In the genomic region with DNA sequence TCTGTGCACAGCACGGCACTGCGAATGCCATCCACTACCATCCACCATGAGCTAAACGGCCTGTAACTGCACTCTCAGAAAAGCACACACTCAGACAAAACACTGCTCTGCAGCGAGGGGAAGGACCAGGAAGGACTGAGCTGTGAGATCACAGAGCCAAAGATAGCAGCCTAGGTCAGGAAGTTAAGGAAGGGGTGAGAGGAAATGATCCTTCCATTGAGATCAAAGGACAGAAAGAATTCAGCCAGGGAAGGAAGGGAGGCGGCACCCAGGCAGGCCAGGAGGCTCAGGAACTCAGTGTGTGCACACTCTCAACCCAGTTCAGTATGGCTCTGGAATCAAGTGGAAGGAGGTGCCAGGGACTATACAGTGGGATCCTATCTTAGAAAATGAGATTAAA, we compare ENCODE assay signal across 9 mouse cellular contexts. TPM values are rescaled to one million over a fixed set of nuclear protein-coding genes. Genes with fewer than 3 reads are reported as not detected.
DNase-seq lines count a peak whose midpoint lies in the region; ATAC-seq lines count a peak whose summit lies in the region.
"Had no signal": no experiment of that assay in that cellular context is flagged by ENCODE, and none has a peak within 500 bp of the region (broad histone marks: within the 10 kb centered on the region; RNA-seq: fewer than 3 reads in every experiment).

No protein-coding gene starts in this region.

- WGBS in intestine, embryonic 14.5 days, result 33% methylated on average over 5 of the region's 5 CpGs

- H3K4me3 ChIP-seq in intestine, embryonic 14.5 days (ENCODE audit: low read depth, low read length), result no peak overlapping the region
- H3K4me3 ChIP-seq: midbrain, embryonic 12.5 days had no signal

- H3K4me1 ChIP-seq in intestine, embryonic 14.5 days (replicated peaks; ENCODE audit: control insufficient read depth, insufficient read depth, low read length), result no peaks in the 10 kb centered on the region
- H3K4me1 ChIP-seq: midbrain, embryonic 12.5 days had no signal

- no peaks in the 10 kb centered on the region for H3K27me3 ChIP-seq in intestine, embryonic 14.5 days (replicated peaks; ENCODE audit: control insufficient read depth, insufficient read depth, low read length)
- H3K27me3 ChIP-seq: midbrain, embryonic 12.5 days had no signal

- peak overlapping the region; percentile 38; the same call in 1 of the 2 replicates for H3K27ac ChIP-seq in intestine, embryonic 14.5 days (ENCODE audit: low read depth)
- H3K27ac ChIP-seq: midbrain, embryonic 12.5 days had no signal

- H3K4me2 ChIP-seq in intestine, embryonic 14.5 days (ENCODE audit: low read length), result no peak overlapping the region
- H3K4me2 ChIP-seq: midbrain, embryonic 12.5 days had no signal

- H3K36me3 ChIP-seq in intestine, embryonic 14.5 days (ENCODE audit: control insufficient read depth, insufficient read depth, low read length), result no peaks in the 10 kb centered on the region
- H3K36me3 ChIP-seq: midbrain, embryonic 12.5 days had no signal

- peaks cover 6% of the 10 kb centered on the region; the same call in 1 of the 2 replicates for H3K9me3 ChIP-seq in intestine, embryonic 14.5 days (ENCODE audit: control insufficient read depth, low read length)

- ATAC-seq in intestine, embryonic 14.5 days (replicated peaks; ENCODE audit: low FRiP score, low TSS enrichment, low read depth), result peak; percentile 40; the same call in 1 of the 2 replicates

- DNase-seq in adrenal gland, postnatal 10 days, result peak; percentile 35
- no peak for DNase-seq in adrenal gland, adult 8-10 months
- peak; percentile 23 for DNase-seq in embryo, embryonic 11 days
- no peak for DNase-seq in intestine, embryonic 14.5 days (ENCODE audit: low spot score)
- DNase-seq in lung, postnatal 10 days, result peak; percentile 70
- DNase-seq in spleen, postnatal 10 days (ENCODE audit: low spot score in 2 of 2), result no peak
- DNase-seq in thymus, postnatal 14 days, result no peak
- DNase-seq in cerebellum, postnatal 25 days, result no peak

- no peak overlapping the region for H3K9ac ChIP-seq in intestine, embryonic 14.5 days (ENCODE audit: low read length)
- H3K9ac ChIP-seq: midbrain, embryonic 12.5 days had no signal

RNA-seq across cellular contexts. Expression of gene Afg1l, which starts 14.1 kb away (rescaled TPM):
- 10 to 100 TPM; 24.2 to 27.5 TPM for total RNA-seq in adrenal gland, postnatal 10 days (2021)
- total RNA-seq in adrenal gland, adult 8-10 months (2022), result 10 to 100 TPM; 16.8 to 21.0 (median 18.7) TPM
- 8.0 and 8.3 TPM in 2 replicates for polyA plus RNA-seq in intestine, embryonic 14.5 days (2014; fragmentation: Nextera tagmentation; extraction: Ambion mirVana)

RNA-seq across cellular contexts. Expression of gene Snx3, which starts 37.6 kb away (rescaled TPM):
- total RNA-seq in adrenal gland, postnatal 10 days (2021), result 100 to 1,000 TPM; 163 to 175 TPM
- 100 to 1,000 TPM; 200 to 230 (median 204) TPM for total RNA-seq in adrenal gland, adult 8-10 months (2022)
- 303 and 334 TPM in 2 replicates for polyA plus RNA-seq in intestine, embryonic 14.5 days (2014; fragmentation: Nextera tagmentation; extraction: Ambion mirVana)

Comparison
In these comparisons a context has a peak if more than half of its experiments do, and no peak if none do; other contexts are left out.
1. DNase-seq: peak in adrenal gland, postnatal 10 days (single experiment), embryo, embryonic 11 days (single experiment) and lung, postnatal 10 days (single experiment); none in adrenal gland, adult 8-10 months (single experiment), intestine, embryonic 14.5 days (single experiment), spleen, postnatal 10 days (0 of 2), thymus, postnatal 14 days (single experiment) and cerebellum, postnatal 25 days (0 of 2).